Mouse (Mus musculus) T-helper 17 cell (primary cell): ENCODE results near the gene 1700030K09Rik.

Experiments used
- in situ Hi-C, 2 experiments: fragments of 300-600 bp; cut with MboI, MseI; formaldehyde crosslinking; loops; 1 replicate in 1 of 2; 2 replicates in 1 of 2; pipeline ENCODE4 v1.15.1; 2025; ENCODE audit warnings: high pct_unique_total_duplicates in 2 of 2

Gene 1700030K09Rik

GRCm38 (mm10) chr8:72459881-72460533, 16.3 kb downstream of the 1700030K09Rik start:
- in situ Hi-C loops: no loop called here

GRCm38 (mm10) chr8:72464211-72464610, 20.5 kb downstream of the 1700030K09Rik start:
- in situ Hi-C loops: no loop called here

DNA sequence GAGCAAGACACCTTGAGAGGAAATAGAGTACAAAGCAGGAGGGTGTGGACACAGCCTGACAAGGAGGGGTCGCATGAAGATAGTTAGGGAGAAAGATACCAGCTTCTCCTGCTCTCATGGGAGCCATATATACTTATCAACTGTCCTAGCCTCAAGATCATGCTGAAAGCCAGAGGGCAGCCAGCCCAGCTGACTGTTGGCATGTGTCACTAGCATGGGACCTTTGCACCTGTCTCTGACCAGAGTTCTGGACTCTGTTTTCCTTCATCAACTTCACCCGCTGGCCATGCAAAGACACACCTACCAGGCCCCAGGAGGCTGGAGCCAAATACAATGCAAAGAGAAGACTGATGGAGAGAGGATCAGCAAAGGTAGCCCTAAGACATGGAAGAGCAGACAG, 25.6 kb downstream of the 1700030K09Rik start:
- in situ Hi-C loops: no loop called here

DNA sequence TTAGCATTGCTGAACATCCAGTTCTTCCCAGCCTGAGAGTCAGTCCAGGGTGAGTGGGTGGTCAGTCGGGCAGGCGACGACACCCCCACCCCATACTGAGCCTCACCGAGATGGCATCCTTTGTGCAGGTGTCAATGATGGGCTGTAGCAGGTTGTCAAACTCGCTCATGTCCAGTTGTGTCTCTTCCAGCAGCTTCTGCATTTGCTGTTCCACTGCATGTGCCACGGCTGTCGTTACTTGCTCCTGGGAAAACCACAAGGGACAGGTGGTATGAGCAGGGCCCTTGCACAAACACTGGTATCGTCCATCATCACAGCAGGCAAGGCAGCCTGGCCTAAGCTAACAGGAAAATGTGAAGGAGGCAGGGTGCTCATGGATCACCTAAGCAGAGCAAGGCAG, 26.3 kb downstream of the 1700030K09Rik start:
- in situ Hi-C loops: loop anchor here in 1 of 2 experiments (10.0 kb wide), 1 partner anchor 885 kb away; the partner anchor contains the start of gene Large1

DNA sequence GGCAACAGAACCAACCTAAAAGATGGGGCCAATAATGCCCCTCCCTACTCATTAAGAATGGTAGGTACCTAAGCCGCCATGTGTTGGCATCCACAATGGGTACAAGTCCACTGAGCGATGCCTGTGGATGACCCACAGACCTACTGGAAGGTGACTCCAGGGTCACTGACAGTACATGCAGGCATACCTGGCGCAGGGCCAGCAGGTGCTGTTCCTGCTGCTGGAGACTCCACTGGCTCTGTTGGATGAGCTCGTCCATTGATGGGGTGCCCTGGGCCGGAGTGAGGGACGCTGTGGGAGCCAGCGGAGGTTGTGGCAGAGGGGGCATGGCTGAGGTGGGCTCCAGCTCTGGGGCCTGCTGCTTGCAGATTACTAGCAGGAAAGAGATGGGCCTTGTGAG, 27.0 kb downstream of the 1700030K09Rik start:
- in situ Hi-C loops: loop anchor here in 1 of 2 experiments (10.0 kb wide), 1 partner anchor 884 kb away; the partner anchor contains the start of gene Large1

GRCm38 (mm10) chr8:72474826-72475546, 31.3 kb downstream of the 1700030K09Rik start, which contains the start of gene Cherp:
Cherp (minus strand) TSS chr8:72475226.
- in situ Hi-C loops: loop anchor here in 1 of 2 experiments (5.0 to 10.0 kb wide), 2 partner anchors 568 to 880 kb away; partner anchors contain the start of genes Large1, Zfp617 and Zfp882

- in situ Hi-C loops: no loop called here
These were observed 41.9 kb downstream of the 1700030K09Rik start for GRCm38 (mm10) chr8:72485456-72486199.

DNA sequence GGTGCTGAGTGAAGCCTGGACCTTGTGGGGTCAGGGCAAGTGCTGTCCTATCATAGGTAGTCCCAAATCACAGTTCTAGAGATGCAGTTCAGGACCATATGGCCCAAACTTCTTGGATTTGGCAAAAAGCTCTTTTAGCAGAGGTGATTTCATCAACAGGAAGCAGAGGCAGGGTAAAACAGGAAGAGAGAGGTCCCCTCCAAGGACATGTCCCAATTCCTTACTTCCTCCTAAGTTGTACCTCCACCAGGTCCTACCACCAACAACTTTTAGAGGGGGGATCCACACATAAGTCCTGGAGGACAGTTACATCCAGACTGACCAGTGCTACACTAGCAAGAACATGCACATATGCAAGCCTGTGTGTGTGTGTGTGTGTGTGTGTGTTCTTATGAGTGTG, 43.3 kb downstream of the 1700030K09Rik start:
- in situ Hi-C loops: no loop called here

DNA sequence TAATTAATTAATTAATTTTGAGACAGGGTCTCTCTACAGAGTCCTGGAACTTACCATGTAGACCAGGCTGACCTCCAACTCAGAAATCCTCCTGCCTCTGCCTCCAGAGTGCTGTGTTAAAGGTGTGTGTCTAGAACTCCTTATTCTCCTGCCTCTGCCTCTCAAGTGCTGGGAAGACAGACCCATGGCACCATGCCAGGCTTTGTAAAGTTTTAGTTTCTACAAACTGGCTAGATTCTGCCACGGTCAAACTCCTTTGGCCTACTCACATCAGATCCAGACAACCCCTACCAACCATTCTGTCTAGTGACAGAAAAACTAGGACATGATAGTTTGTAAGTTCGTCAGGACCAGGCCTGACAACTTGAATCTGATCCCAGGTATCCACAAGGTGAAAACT, 47.3 kb downstream of the 1700030K09Rik start:
- in situ Hi-C loops: no loop called here

DNA sequence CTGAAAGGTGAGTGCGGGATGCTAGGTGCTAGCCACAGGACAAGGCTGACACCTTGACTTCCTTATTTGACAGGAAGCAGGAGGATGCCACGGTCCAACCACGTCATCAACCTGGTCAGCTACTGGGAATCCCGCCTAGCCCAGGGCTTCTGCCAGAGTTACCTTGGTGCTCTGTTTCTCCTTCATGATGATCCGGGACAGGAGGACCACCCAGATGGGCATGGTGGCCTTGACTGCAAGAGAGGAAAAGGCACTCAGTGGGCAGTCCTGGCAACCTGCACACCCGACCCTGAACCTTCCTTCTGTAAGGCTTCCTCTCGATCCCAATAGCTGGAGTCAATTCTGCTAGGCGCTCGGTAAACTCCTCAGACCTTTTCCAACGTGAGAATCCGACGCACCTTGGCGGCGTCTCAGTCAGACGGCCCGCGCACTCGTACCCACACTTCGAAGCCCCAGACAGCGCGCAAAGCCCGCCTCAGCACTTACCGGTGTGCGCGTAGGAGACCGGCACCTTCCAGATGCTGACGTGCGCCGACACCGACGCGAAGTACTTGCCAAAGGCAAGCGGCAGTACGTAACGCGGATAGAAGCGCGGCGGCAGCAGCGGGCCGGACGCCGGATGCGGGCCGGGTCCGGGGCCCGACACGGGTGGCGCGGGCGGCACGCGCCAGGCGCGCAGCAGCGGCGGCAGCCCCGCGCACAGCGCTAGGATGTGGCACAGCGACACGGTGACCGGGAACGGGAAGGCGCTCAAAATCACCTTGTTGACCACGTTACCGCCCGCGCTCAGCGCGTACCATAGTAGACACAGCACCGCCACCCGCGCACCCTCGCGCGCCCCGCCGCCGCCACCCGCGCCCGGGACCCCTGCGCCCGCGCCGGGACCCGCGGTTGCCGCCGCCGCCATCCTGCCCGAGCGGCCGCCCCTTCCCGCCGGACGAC, 48.3 kb downstream of the 1700030K09Rik start, which contains the start of gene Slc35e1:
Slc35e1 (minus strand) TSS at position 935 of the 942 bp plus-strand sequence.
- in situ Hi-C loops: no loop called here

GRCm38 (mm10) chr8:72492622-72493081, 49.0 kb downstream of the 1700030K09Rik start:
- in situ Hi-C loops: no loop called here

GRCm38 (mm10) chr8:72493381-72493780, 49.7 kb downstream of the 1700030K09Rik start:
- in situ Hi-C loops: no loop called here

GRCm38 (mm10) chr8:72495411-72496111, 51.9 kb downstream of the 1700030K09Rik start:
- in situ Hi-C loops: loop anchor here (5.0 kb wide), 3 partner anchors 52 to 147 kb away; partner anchors contain the start of gene Med26 (in 1 of the 2)

DNA sequence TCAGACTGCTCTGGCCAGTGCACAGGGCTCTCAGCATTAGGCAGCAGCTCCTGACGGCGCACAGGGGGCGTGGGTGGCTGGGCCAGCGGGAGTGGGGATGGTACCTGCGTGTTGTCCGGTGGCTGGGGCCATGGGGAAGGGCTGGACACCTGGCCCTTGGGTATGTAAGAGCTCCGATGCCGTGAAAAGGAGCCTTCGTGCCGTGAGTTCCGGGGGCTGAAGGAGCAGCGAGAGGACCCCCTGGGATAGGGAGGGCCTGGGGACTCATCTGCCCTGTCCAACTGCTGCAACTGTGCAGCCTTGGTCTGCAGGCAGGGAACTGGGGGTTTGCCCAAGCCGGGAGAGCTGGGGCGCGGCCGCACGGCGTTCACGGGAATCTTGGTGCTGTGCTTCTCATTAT, 52.5 kb downstream of the 1700030K09Rik start:
- in situ Hi-C loops: loop anchor here (5.0 kb wide), 3 partner anchors 51 to 146 kb away; partner anchors contain the start of gene Med26 (in 1 of the 2)

DNA sequence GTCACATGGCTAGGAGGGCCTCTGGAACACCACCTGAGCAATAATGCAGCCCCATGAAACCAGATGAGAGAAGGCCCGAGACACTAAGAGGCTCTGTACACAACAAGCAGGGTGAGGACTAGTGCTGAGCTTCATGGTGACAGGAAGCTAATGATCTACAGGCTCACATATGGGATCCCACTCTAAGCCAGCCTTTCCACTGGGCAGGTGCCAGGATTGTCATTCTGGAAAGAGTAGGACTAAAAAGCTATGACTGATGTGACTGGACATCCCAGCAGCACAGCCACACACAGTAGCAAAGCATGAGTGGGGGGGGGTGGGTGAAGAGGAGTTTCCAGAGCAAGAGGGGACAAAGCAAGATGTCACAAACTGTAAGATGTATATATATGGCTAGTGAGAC, 54.2 kb downstream of the 1700030K09Rik start:
- in situ Hi-C loops: loop anchor here (5.0 kb wide), 3 partner anchors 49 to 144 kb away; partner anchors contain the start of gene Med26 (in 1 of the 2)

- in situ Hi-C loops: loop anchor here (5.0 kb wide), 3 partner anchors 49 to 144 kb away; partner anchors contain the start of gene Med26 (in 1 of the 2)
These were observed 54.8 kb downstream of the 1700030K09Rik start for GRCm38 (mm10) chr8:72498527-72498926.

GRCm38 (mm10) chr8:72499521-72500284, 56.0 kb downstream of the 1700030K09Rik start:
- in situ Hi-C loops: loop anchor here (5.0 kb wide), 3 partner anchors 48 to 143 kb away; partner anchors contain the start of gene Med26 (in 1 of the 2)

- in situ Hi-C loops: no loop called here
These were observed 56.8 kb downstream of the 1700030K09Rik start for GRCm38 (mm10) chr8:72500521-72500931.

- in situ Hi-C loops: no loop called here
These were observed 60.5 kb downstream of the 1700030K09Rik start for GRCm38 (mm10) chr8:72504137-72504536.
